Mouse (Mus musculus) embryonic stem cell, embryonic (primary cell): ENCODE data around the gene 6030408B16Rik.

Experiments used
- CTCF ChIA-PET, 4 experiments: fragments of 300-600 bp in 2 of 4; fragments of 350-600 bp in 2 of 4; sonication (Branson Sonifier 250); formaldehyde crosslinking; loops; one replicate each; lab custom pipeline; 2022; ENCODE audit warnings: inconsistent platforms in 2 of 4; lab: Charles Lee
- POLR2A ChIA-PET, 4 experiments: fragments of 300-600 bp in 2 of 4; fragments of 350-600 bp in 2 of 4; sonication (Branson Sonifier 250); formaldehyde crosslinking; loops; one replicate each; lab custom pipeline; 2022; ENCODE audit warnings: antibody characterized with exemption in 4 of 4, inconsistent platforms in 1 of 4; lab: Charles Lee

6030408B16Rik gene

DNA sequence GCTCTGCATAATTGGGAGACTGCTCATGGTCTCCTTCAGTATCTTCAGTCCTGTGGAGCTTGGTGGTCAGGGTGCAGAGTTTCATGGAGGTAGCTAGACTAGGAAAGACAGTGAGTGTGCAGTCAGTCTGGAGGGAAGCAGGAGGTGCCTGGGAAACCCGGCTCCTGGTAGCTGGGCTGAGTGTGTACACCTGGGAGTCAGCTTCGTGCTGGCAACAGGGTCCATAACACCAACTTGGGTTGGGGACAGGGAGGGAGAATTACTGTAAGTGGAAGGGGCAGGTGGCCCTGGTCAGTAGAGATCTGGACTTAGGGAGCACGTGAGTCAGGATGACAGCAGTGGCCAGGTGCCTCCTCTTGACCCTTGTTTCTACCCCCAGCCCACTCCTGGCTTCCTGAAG lies 33.1 kb upstream of the 6030408B16Rik start:
- ChIA-PET CTCF (no interaction called here), POLR2A (interaction anchor here in 3 of 4 experiments (0.6 to 17.4 kb wide), 8 partner anchors 8 to 120 kb away, joined by 3 to 268 read pairs (median 5); partner anchors contain the start of gene Atg101 (in 1 of the 3))

DNA sequence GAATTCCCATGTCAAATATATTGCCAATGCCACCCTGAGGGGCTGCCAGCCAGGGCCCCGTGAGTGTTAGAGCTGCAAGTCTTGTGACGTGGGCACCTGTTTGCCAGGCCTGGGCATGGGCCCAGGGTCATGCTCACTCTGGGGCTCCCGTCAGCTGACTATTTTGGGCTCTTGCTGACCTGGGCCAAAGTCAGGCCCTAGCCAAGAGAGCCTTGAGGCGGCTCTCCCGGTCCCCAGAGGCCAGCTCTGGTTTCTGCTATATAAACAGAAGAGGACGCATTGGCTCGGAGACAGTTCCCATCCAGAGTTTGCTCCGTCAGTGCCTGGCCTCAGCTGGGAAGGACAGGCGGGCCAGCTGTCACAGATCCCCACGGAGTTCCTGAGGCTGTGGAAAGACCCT lies 32.6 kb upstream of the 6030408B16Rik start:
- ChIA-PET POLR2A (interaction anchor here in 3 of 4 experiments (0.5 to 17.4 kb wide), 14 partner anchors 8 to 390 kb away, joined by 3 to 268 read pairs (median 4); partner anchors contain the start of gene Atg101 (in 1 of the 3)), CTCF (interaction anchor here in 2 of 4 experiments (0.7 to 1.1 kb wide), 3 partner anchors 23 to 491 kb away, joined by 7 to 10 read pairs (median 8); partner anchors contain the start of gene Atg101 (in 1 of the 2))

DNA sequence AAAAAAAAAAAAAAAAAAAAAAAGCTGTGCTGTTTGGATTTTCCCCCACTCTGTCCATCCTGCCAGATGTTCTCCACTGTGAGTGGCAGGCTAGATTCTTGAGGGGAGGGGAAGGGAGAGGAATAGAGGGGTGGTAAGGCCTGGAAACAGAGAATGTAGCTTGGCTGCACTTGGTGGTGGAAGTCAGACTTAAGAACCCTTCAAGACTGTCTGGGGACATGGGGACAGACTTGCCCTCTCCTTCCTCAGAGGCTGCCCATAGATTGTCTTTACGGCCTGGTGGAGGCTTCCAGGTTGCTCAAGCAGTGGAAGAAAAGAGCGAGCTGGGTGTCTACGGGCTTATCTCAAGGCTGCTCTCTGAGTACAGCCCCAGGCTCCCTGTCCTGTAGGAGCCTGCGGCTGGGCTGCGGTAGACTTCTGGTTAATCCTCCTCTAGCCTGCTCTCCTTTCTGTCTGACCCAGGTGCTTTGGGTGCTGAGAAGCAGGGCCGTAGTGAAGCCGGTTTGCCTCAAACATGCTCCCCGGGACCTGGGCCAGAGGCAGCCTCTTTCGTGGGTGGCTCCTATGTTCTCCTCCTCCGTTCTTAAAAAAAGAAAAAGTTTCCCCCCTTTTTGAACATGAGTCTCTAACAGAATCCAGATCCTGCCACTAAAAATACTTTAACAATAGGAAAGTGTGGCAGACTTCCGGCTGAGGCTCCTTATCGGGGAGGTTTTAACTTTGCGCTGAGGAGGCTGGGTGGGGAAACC lies 32.0 kb upstream of the 6030408B16Rik start:
- CTCF ChIA-PET, result interaction anchor here in 3 of 4 experiments (0.6 to 1.8 kb wide), 8 partner anchors 15 to 491 kb away, joined by 3 to 10 read pairs (median 4); partner anchors contain the start of gene Atg101 (in 1 of the 3)
- POLR2A ChIA-PET, result interaction anchor here in 3 of 4 experiments (0.5 to 17.4 kb wide), 20 partner anchors 9 to 530 kb away, joined by 3 to 268 read pairs (median 4); partner anchors contain the start of gene Atg101 (in 1 of the 3)

GRCm38 (mm10) chr15:101262502-101262901 lies 30.5 kb upstream of the 6030408B16Rik start:
- CTCF ChIA-PET, result interaction anchor here in 2 of 4 experiments (0.7 to 1.8 kb wide), 6 partner anchors 16 to 53 kb away, joined by 3 to 4 read pairs (median 3); partner anchors contain the start of gene Atg101 (in 1 of the 2)
- POLR2A ChIA-PET, result interaction anchor here in 2 of 4 experiments (0.8 to 17.4 kb wide), 9 partner anchors 10 to 29 kb away, joined by 3 to 268 read pairs (median 4); partner anchors contain the start of gene Atg101 (in 1 of the 2)

DNA sequence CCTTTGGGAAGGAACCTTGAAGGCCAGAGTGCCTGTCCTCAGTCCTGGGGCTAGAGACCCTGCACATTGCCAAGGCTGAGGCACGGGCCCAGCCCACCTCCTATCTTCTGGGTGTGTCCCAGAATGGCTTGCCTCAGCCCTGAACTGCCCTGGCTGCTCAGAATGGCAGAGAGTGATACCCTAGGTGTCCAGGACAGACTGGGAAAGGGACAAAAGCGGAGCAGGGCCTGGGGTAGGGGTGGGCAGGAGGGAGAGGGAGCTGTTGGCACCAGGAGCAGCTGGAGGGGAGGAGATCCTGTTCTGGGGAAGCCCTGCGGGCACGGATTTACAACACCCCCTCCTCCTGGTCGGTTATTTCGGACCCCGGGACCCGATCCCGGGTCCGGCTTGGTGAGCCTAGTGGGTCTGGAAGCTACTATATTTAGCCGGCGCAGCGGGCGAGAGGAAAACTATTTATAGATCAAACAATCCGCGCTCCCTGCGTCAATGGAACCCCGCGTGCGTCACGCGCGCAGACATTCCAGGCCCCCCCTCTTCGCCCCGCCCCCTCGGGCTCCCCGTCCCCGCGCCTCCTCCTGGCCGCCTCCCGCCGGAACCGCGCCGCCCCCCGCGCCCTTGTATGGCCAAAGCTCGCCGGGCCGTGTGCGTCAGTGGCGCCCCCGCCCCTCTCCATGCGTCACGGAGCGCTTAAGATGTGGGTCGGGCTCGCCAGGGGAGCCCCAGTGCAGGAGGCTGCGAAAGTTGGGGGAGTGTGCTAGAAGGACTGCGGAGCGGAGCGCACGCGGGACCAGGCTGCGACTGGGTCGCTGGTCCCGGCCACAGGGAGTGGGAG lies 26.7 kb upstream of the 6030408B16Rik start:
- CTCF ChIA-PET, result interaction anchor here (0.5 to 3.5 kb wide), 26 partner anchors 9 to 1508 kb away, joined by 3 to 22 read pairs (median 4); partner anchors contain the start of gene Nr4a1 (in 1 of the 4)

DNA sequence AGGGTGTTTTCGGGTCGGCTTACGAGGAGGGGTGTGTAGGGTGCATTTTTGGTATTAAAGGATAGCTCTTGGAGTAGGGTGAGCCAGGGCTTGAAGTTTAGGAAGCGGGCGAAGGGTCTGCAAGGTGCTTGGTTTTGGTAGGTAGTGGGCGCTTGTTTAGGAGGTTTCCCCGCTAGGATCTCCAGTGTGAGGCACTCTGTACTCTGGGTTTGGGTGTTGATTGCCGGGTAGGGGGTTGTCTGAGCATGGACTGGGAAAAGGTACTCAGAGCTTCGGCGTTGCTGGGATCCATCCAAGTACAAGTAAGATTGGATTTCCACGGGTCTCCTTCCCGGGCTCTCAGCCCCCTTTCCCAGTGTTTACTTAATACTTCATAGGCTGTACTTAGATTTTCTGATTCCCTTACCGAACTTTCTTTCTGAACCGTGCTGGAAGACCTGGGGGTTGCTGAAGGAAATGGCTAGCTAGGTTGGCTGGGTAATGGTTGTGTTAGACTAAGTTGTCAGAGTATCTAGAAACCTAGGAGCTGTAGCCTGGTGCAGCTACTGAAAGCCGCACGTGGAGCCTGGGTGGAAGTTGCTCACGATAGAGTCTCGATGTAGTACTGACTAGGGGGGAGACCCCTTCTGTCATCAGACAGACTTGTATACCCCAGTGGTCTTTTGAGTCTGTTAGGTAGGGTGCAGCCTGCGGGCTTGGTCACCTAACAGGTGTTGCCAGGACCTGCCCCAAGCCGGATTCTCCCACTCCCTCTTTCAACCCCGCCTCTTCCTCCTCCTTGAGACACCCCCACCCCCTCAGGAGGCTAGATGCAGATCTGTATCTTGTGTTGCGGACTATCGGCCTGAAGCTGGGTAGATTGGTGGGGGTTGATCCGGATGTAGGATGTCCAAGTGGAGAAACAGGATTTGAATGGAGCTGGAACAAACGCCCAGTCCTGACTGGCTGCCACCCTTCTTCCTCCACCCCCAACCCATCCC lies 25.7 kb upstream of the 6030408B16Rik start:
- ChIA-PET CTCF (interaction anchor here (0.6 to 3.5 kb wide), 29 partner anchors 9 to 1509 kb away, joined by 3 to 22 read pairs (median 4); partner anchors contain the start of genes Atg101 (in 1 of the 4) and Nr4a1 (in 1 of the 4)), POLR2A (interaction anchor here in 3 of 4 experiments (0.6 to 17.4 kb wide), 49 partner anchors 9 to 761 kb away, joined by 3 to 268 read pairs (median 4); partner anchors contain the start of genes Atg101 (in 3 of the 3), Nr4a1 (in 2 of the 3), 6030408B16Rik (in 1 of the 3) and Grasp (in 1 of the 3))

More for the DNA sequence above, 26.7 kb upstream of the 6030408B16Rik start:
- POLR2A ChIA-PET, result interaction anchor here in 3 of 4 experiments (0.6 to 17.4 kb wide), 49 partner anchors 10 to 1245 kb away, joined by 3 to 268 read pairs (median 4); partner anchors contain the start of genes Atg101 (in 2 of the 3), Nr4a1 (in 2 of the 3), 6030408B16Rik (in 1 of the 3) and Grasp (in 1 of the 3)

DNA sequence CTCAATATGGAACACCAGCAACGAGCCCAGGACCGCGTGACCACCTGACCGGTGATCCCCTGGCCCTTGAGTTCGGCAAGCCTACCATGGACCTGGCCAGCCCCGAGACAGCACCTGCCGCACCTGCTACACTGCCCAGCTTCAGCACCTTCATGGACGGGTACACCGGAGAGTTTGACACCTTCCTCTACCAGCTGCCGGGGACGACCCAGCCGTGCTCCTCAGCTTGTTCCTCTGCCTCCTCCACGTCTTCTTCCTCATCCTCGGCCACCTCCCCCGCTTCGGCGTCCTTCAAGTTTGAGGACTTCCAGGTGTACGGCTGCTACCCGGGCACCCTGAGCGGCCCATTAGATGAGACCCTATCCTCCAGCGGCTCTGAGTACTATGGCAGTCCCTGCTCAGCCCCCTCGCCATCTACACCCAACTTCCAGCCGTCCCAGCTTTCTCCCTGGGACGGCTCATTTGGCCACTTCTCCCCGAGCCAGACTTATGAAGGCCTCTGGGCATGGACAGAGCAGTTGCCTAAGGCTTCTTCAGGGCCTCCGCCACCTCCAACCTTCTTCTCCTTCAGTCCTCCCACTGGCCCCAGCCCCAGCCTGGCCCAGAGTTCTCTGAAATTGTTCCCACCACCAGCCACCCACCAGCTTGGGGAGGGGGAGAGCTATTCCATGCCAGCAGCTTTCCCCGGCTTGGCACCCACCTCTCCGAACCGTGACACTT lies 22.8 kb upstream of the 6030408B16Rik start:
- ChIA-PET CTCF (interaction anchor here in 3 of 4 experiments (0.5 to 2.3 kb wide), 14 partner anchors 9 to 1799 kb away, joined by 3 to 7 read pairs (median 4); partner anchors contain the start of gene Atg101 (in 1 of the 3)), POLR2A (interaction anchor here in 3 of 4 experiments (0.5 to 17.4 kb wide), 20 partner anchors 9 to 1665 kb away, joined by 3 to 268 read pairs (median 4); partner anchors contain the start of gene Atg101 (in 1 of the 3))

- POLR2A ChIA-PET, result interaction anchor here in 1 of 4 experiments (0.6 to 17.4 kb wide), 5 partner anchors 8 to 29 kb away, joined by 3 to 268 read pairs (median 6); partner anchors contain the start of genes Atg101 and Nr4a1
- CTCF ChIA-PET, result interaction anchor here in 2 of 4 experiments (0.6 to 2.3 kb wide), 4 partner anchors 12 to 33 kb away, joined by 3 to 7 read pairs (median 4); no protein-coding TSS in a partner anchor
These were observed 21.9 kb upstream of the 6030408B16Rik start for GRCm38 (mm10) chr15:101271107-101271506.

DNA sequence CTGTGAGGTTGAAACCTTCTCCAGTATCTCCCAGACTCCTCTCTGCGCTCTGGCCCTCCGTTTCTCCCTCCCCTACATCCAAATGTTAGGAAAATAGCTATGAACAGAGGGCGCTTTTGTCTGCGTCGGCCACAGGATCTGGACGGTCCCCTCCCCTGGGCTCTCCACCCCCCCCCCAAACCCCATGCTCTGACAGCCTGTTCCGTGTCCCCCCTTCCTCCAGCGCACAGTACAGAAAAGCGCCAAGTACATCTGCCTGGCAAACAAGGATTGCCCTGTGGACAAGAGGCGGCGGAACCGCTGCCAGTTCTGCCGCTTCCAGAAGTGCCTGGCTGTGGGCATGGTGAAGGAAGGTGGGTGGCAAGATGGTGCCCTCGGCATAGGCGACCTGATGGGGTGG lies 21.5 kb upstream of the 6030408B16Rik start:
- POLR2A ChIA-PET, result interaction anchor here in 2 of 4 experiments (0.5 to 17.4 kb wide), 5 partner anchors 8 to 29 kb away, joined by 3 to 268 read pairs (median 5); partner anchors contain the start of genes Atg101 (in 1 of the 2) and Nr4a1 (in 1 of the 2)
- CTCF ChIA-PET, result interaction anchor here in 2 of 4 experiments (0.6 to 2.3 kb wide), 4 partner anchors 11 to 34 kb away, joined by 3 to 7 read pairs (median 4); no protein-coding TSS in a partner anchor

DNA sequence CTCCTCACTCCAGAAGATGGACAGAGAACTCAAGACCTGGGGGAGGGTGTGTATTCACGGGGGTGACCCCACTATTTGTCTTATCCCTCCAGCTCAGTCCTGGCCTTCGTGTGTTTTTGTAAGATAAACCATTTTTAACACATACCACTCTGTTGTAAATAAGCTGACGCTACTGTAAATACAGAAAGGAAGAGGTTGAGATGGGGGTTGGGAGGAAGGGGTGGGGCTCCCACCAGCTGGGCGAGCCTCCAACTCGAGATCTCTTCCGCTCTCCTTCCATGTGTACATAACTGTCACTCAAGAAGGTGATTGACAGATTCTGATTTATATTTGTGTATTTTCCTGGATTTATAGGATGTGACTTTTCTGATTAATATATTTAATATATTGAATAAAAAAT lies 18.6 kb upstream of the 6030408B16Rik start:
- POLR2A ChIA-PET, result interaction anchor here in 2 of 4 experiments (0.8 to 16.9 kb wide), 17 partner anchors 9 to 80 kb away, joined by 3 to 268 read pairs (median 5); partner anchors contain the start of genes Atg101 (in 2 of the 2), Grasp (in 1 of the 2) and Nr4a1 (in 1 of the 2)
- CTCF ChIA-PET, result interaction anchor here (0.6 to 2.4 kb wide), 9 partner anchors 9 to 62 kb away, joined by 3 to 11 read pairs (median 4); no protein-coding TSS in a partner anchor

DNA sequence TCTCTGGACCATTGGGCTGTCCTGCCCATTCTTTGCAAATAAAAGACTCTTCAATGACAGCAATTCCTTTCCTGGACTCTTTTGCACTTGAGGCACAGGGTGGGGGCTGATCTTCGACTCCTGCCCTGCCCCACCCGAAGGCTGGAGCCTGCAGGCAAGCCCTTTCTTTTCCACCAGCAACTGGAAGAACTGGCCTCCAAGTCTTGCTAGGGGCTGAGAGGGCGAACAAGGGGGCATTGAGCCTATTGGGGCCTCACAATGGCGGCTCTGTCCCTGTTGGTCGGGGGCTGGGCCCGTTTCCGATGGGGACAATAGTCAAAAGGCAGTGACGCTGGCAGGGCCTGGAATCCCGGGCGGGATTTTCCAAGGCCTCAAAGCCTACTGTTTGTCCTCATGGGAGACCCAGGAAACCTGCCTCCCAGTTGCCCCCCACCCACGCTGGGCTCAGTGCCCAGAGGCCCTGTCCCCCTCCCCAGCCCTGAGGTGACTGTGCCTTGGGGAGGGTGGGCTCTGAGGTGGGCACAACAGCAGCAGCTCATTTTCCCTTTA lies 15.6 kb upstream of the 6030408B16Rik start:
- CTCF ChIA-PET, result interaction anchor here in 3 of 4 experiments (0.6 to 5.1 kb wide), 8 partner anchors 9 to 184 kb away, joined by 3 to 32 read pairs (median 6); no protein-coding TSS in a partner anchor
- POLR2A ChIA-PET, result interaction anchor here (0.7 to 16.9 kb wide), 24 partner anchors 9 to 54 kb away, joined by 3 to 268 read pairs (median 4); partner anchors contain the start of genes 6030408B16Rik (in 1 of the 4), Grasp (in 1 of the 4) and Nr4a1 (in 1 of the 4)

- ChIA-PET CTCF (interaction anchor here in 3 of 4 experiments (0.7 to 5.1 kb wide), 6 partner anchors 9 to 57 kb away, joined by 3 to 32 read pairs (median 6); no protein-coding TSS in a partner anchor), POLR2A (interaction anchor here (0.5 to 16.9 kb wide), 19 partner anchors 12 to 55 kb away, joined by 3 to 268 read pairs (median 4); partner anchors contain the start of genes 6030408B16Rik (in 1 of the 4), Grasp (in 1 of the 4) and Nr4a1 (in 1 of the 4))
These were observed 14.4 kb upstream of the 6030408B16Rik start for GRCm38 (mm10) chr15:101278589-101278988.

- ChIA-PET POLR2A (interaction anchor here in 3 of 4 experiments (0.6 to 16.9 kb wide), 24 partner anchors 11 to 1126 kb away, joined by 3 to 268 read pairs (median 4); partner anchors contain the start of genes 6030408B16Rik (in 1 of the 3), Grasp (in 1 of the 3), Nr4a1 (in 1 of the 3) and Sp1 (in 1 of the 3)), CTCF (interaction anchor here (0.6 to 5.1 kb wide), 11 partner anchors 10 to 282 kb away, joined by 3 to 32 read pairs (median 4); no protein-coding TSS in a partner anchor)
These were observed 13.5 kb upstream of the 6030408B16Rik start for GRCm38 (mm10) chr15:101279430-101279999.
